Mouse (Mus musculus): ENCODE measurements around the gene Aagab. TPM values are rescaled to one million over a fixed set of nuclear protein-coding genes. Genes with fewer than 3 reads are reported as not detected.

Gene Aagab
- total RNA-seq, 4 experiments from 2014 or later: 41.2 to 50.7 (median 46.4) TPM

- no peak for DNase-seq (ENCODE audit: low spot score in 2 of 2)
These were observed 42.6 kb downstream of the Aagab start for GRCm38 (mm10) chr9:63645084-63645483.

GRCm38 (mm10) chr9:63647581-63648519, 45.4 kb downstream of the Aagab start:
- DNase-seq (ENCODE audit: low spot score in 2 of 2): no peak

GRCm38 (mm10) chr9:63648520-63648918, 46.1 kb downstream of the Aagab start:
- DNase-seq (ENCODE audit: low spot score in 2 of 2): no peak

- no peak for DNase-seq (ENCODE audit: low spot score in 2 of 2)
These were observed 47.5 kb downstream of the Aagab start for GRCm38 (mm10) chr9:63649841-63650545.

GRCm38 (mm10) chr9:63650905-63651304, 48.4 kb downstream of the Aagab start:
- DNase-seq (ENCODE audit: low spot score in 2 of 2): no peak

GRCm38 (mm10) chr9:63651594-63651993, 49.1 kb downstream of the Aagab start:
- DNase-seq (ENCODE audit: low spot score in 2 of 2): no peak

- no peak for DNase-seq (ENCODE audit: low spot score in 2 of 2)
These were observed 51.2 kb downstream of the Aagab start for GRCm38 (mm10) chr9:63653666-63654065.

GRCm38 (mm10) chr9:63654575-63654974, 52.1 kb downstream of the Aagab start:
- DNase-seq (ENCODE audit: low spot score in 2 of 2): no peak

GRCm38 (mm10) chr9:63655092-63655491, 52.6 kb downstream of the Aagab start:
- no peak for DNase-seq (ENCODE audit: low spot score in 2 of 2)

- no peak for DNase-seq (ENCODE audit: low spot score in 2 of 2)
These were observed 54.7 kb downstream of the Aagab start for GRCm38 (mm10) chr9:63657167-63657566.

GRCm38 (mm10) chr9:63658436-63658835, 56.0 kb downstream of the Aagab start:
- DNase-seq (ENCODE audit: low spot score in 2 of 2): no peak

GRCm38 (mm10) chr9:63658970-63659371, 56.5 kb downstream of the Aagab start:
- DNase-seq (ENCODE audit: low spot score in 2 of 2): no peak

- no peak for DNase-seq (ENCODE audit: low spot score in 2 of 2)
These were observed 57.6 kb downstream of the Aagab start for GRCm38 (mm10) chr9:63660061-63660460.

- no peak for DNase-seq (ENCODE audit: low spot score in 2 of 2)
These were observed 58.2 kb downstream of the Aagab start for GRCm38 (mm10) chr9:63660691-63661090.

GRCm38 (mm10) chr9:63662759-63663158, 60.3 kb downstream of the Aagab start:
- no peak for DNase-seq (ENCODE audit: low spot score in 2 of 2)

- DNase-seq (ENCODE audit: low spot score in 2 of 2): no peak
These were observed 60.8 kb downstream of the Aagab start for GRCm38 (mm10) chr9:63663222-63663621.

GRCm38 (mm10) chr9:63664300-63664745, 61.9 kb downstream of the Aagab start:
- no peak for DNase-seq (ENCODE audit: low spot score in 2 of 2)

- no peak for DNase-seq (ENCODE audit: low spot score in 2 of 2)
These were observed 62.6 kb downstream of the Aagab start for GRCm38 (mm10) chr9:63664792-63665646.

- no peak for DNase-seq (ENCODE audit: low spot score in 2 of 2)
These were observed 64.3 kb downstream of the Aagab start for GRCm38 (mm10) chr9:63666612-63667372.

- no peak for DNase-seq (ENCODE audit: low spot score in 2 of 2)
These were observed 64.9 kb downstream of the Aagab start for GRCm38 (mm10) chr9:63667373-63667724.

GRCm38 (mm10) chr9:63668621-63669020, 66.2 kb downstream of the Aagab start:
- DNase-seq (ENCODE audit: low spot score in 2 of 2): no peak
